Mouse (Mus musculus): ENCODE data around the gene Spata9. TPM values are rescaled to one million over a fixed set of nuclear protein-coding genes. Genes with fewer than 3 reads are reported as not detected.

The Spata9 gene
- polyA plus RNA-seq, 1 experiment: not detected

DNA sequence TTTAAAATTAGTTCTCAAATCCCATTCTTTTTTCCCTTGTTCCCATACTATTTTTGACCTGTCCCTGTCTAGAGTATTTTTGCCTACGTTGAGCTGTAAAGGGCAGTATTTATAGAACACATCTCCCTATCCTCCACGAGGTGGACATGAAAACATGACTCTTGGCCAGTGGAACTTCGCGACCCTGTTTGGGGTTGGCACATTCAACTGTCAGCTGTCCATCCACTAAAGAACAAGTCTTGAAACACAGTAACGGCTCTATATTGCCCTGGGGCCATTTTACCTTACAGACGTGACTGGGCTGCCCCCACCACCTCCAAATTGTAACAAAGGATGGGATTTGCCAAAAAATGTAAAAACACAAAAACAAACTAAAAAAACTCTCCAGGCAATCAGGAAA lies 24.2 kb upstream of the Spata9 start:
- Histone ChIP-seq H3K4me1 (peaks cover 35% of the 10 kb centered on the region), H3K36me3 (replicated peaks; ENCODE audit: low read length) (peaks cover 17% of the 10 kb centered on the region), H3K9me3 (no peaks in the 10 kb centered on the region), H3K4me3 (replicated peaks) (peak overlapping the region; percentile 100), H3K27me3 (replicated peaks) (peaks cover 4% of the 10 kb centered on the region)
- TF ChIP-seq GATA1 (IDR thresholded peaks at IDR 0.05; ENCODE audit: borderline replicate concordance, low read length): no peak
- TF ChIP-seq FLI1 (IDR thresholded peaks at IDR 0.05; ENCODE audit: low read length): no peak

DNA sequence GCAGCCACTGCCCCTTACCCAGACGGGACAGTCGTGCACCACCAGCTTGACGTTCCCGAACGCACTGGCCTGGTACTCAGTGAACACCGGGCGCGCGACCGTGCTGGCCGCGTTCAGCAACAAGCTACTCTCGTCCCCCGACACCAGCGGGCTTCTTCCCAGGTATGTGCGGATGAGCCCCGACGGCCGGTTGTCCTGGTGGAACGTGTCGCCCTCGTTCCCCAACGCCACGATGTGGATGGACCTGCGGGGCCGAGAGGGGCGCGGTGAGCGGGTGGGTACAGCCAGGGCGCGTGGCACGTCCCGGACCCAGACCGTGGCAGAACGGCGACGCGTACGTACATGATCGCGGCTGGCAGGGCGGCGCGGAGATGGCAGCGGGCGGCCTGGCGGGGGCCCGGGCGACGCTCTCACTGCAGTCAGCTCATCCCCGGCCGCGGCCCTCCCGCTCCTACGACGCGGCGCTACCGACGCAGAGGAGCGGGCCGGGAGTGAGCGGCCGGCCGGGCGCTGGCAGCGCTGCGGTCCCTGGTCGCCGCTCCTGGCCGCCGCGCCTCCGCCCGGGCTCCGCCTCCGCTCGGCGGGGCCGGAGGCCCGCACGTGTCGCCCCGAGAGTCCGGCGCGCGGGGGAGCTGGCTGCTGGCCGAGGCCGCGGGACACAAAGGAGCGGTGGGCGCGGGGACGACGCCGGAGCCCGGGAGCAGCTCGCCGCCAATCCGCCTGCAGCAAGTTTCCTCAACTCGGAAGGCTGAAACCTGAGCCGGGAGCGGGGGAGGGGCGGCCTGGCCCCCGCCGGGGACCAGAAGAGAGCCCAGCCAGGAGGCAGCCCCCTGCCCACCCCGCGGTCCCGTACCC lies 23.5 kb upstream of the Spata9 start, which contains the start of gene Rhobtb3:
Gene Rhobtb3 (minus strand): TSS at position 737 of the 855 bp plus-strand sequence.
- H3K27me3 ChIP-seq (replicated peaks): peaks cover 4% of the 10 kb centered on the region
- peak within 1 kb of the TSS; percentile 100 for H3K4me3 ChIP-seq (replicated peaks)

DNA sequence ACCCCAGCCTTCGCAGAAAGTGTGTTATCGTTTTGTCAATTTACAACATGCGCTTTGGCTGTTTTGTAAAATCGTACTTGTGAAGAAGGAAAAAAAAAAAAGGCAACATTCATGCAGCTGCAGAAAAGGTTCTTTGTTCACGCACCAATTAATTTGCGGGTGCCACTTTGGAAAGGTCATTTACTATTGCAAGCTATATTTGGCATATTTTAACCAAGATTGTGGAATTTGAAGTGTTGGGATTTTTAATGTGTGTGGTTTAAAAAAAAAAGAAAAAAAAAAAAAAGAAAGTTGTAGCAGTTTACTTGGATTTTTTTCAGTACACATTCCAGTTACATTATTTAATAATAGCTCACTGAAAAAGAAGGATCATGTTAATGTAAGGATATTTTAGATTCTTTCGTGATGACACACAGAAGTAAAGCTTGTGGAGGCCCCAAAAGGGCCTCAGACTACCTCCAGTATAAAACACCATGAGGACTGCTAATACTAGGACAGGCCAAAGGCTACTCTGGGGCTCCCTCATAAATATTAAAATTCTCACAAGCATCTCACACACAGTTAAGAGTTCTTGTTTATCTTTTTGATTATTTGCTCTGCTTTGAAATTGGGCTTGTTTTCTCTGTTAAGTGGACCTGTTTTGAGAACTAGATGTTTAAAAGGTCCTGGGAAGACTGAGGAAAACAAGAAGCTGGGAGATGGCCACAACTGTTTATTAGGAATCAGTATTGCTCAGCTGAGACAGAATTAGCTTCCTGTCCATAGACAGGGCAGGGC lies 22.7 kb upstream of the Spata9 start:
- Histone ChIP-seq H3K4me3 (replicated peaks) (peak overlapping the region; percentile 100), H3K27me3 (replicated peaks) (peaks cover 4% of the 10 kb centered on the region), H3K9me3 (no peaks in the 10 kb centered on the region), H3K4me1 (peaks cover 35% of the 10 kb centered on the region), H3K36me3 (replicated peaks; ENCODE audit: low read length) (peaks cover 3% of the 10 kb centered on the region)
- TF ChIP-seq GATA1 (IDR thresholded peaks at IDR 0.05; ENCODE audit: borderline replicate concordance, low read length) (no peak), FLI1 (IDR thresholded peaks at IDR 0.05; ENCODE audit: low read length) (no peak)

More for the DNA sequence above, 23.5 kb upstream of the Spata9 start, which contains the start of gene Rhobtb3:
- peaks cover 10% of the 10 kb centered on the region for H3K36me3 ChIP-seq (replicated peaks; ENCODE audit: low read length)
- TF ChIP-seq GATA1 (IDR thresholded peaks at IDR 0.05; ENCODE audit: borderline replicate concordance, low read length) (no peak), FLI1 (IDR thresholded peaks at IDR 0.05; ENCODE audit: low read length) (no peak)
- H3K9me3 ChIP-seq: no peaks in the 10 kb centered on the region
- peaks cover 36% of the 10 kb centered on the region for H3K4me1 ChIP-seq

DNA sequence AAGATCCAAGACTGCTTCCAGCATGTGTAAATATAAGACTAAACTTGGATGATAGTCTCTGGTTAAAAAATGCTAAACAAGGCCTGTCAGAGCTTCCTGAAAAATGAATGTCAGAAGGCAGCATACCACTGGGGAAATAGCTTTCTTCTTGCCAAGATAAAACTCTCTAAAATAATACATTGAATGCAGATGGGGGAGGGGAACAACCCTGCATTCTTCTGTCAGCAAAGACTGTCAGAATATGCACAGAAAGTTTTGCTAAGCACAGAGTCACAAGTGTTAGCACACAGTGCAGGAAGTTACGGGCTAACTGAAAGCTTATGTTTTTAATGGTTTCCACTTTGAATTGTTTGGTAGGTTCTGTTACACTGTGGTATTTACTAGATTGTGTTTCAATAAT lies 16.7 kb upstream of the Spata9 start:
- TF ChIP-seq GATA1 (IDR thresholded peaks at IDR 0.05; ENCODE audit: borderline replicate concordance, low read length) (no peak), FLI1 (IDR thresholded peaks at IDR 0.05; ENCODE audit: low read length) (no peak)
- Histone ChIP-seq H3K36me3 (replicated peaks; ENCODE audit: low read length) (no peaks in the 10 kb centered on the region), H3K4me3 (replicated peaks) (no peak overlapping the region), H3K27me3 (replicated peaks) (no peaks in the 10 kb centered on the region), H3K9me3 (no peaks in the 10 kb centered on the region), H3K4me1 (peaks cover 29% of the 10 kb centered on the region)

DNA sequence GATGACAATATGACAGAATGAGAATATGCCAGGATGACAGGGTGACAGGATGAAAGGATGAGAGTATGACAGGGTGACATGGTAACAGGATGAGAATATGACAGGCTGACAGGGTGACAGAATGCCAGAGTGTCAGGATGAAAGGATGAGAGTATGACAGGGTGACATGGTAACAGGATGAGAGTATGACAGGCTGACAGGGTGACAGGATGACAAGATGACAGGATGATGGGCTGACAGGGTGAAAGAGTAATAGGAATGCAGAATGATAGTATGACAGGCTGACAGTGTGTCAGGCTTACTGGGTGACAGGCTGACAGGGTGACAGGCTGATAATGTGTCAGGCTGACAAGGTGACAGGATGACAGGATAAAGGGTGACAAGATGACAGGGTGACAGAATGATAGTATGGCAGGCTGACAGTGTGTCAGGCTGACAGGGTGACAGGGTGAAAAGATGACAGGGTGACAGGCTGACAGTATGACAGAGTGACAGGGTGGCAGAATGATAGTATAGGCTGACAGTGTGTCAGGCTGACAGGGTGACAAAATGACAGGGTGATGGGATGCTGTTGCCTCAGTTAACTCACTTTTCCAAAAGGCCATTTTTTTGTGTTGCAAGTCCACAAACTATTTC lies 11.5 kb upstream of the Spata9 start:
- TF ChIP-seq GATA1 (IDR thresholded peaks at IDR 0.05; ENCODE audit: borderline replicate concordance, low read length): no peak
- Histone ChIP-seq H3K27me3 (replicated peaks) (peaks cover 1% of the 10 kb centered on the region), H3K36me3 (replicated peaks; ENCODE audit: low read length) (no peaks in the 10 kb centered on the region), H3K9me3 (no peaks in the 10 kb centered on the region), H3K4me3 (replicated peaks) (peak overlapping the region; percentile 9), H3K4me1 (peaks cover 10% of the 10 kb centered on the region)

DNA sequence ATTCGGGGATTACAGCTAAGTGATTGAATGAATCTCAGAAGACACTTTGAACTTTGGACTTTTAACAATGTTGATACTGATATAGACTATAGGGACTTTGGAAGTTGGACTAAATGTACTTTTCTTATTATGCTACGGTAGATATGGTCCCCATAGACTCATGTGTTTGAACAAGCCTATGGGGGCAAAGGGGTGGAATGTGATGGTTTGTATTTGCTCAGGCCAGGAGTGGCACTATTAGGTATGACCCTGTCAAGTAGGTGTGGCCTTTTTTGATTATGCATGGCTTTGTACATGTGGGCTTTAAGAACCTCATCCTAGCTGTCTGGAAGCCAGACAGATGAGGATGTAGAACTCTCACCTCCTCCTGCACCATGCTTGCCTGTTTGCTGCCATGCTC lies 7.5 kb downstream of the Spata9 start:
- Histone ChIP-seq H3K9me3 (peaks cover 4% of the 10 kb centered on the region; the same call in 1 of the 2 replicates), H3K36me3 (replicated peaks; ENCODE audit: low read length) (no peaks in the 10 kb centered on the region), H3K27me3 (replicated peaks) (peaks cover 1% of the 10 kb centered on the region), H3K4me1 (peaks cover 3% of the 10 kb centered on the region; the same call in 1 of the 2 replicates), H3K4me3 (replicated peaks) (no peak overlapping the region)
- no peak for TF ChIP-seq GATA1 (IDR thresholded peaks at IDR 0.05; ENCODE audit: borderline replicate concordance, low read length)
- no peak for TF ChIP-seq FLI1 (IDR thresholded peaks at IDR 0.05; ENCODE audit: low read length)

DNA sequence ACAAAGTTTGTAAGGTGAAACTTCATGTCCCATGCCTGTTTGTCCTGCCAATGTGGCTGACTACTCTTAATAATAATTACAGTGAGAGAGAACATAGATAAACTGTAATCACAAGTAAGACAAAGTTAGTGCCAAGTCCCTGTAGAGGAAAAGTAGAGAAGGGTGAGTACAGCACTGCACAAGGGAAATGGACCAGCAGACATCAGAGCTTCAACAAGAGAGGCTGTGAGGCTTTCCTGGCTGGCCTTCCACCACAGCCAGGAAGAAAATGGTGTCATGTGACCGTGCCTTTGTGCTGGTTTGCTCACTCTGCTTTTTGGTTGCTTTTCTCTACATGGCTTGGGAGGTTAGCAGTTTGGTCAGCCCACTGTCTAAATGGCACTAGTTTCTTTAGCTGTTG lies 8.7 kb downstream of the Spata9 start:
- H3K4me3 ChIP-seq (replicated peaks): no peak overlapping the region
- H3K27me3 ChIP-seq (replicated peaks): peaks cover 1% of the 10 kb centered on the region
- H3K36me3 ChIP-seq (replicated peaks; ENCODE audit: low read length): no peaks in the 10 kb centered on the region
- H3K9me3 ChIP-seq: peaks cover 4% of the 10 kb centered on the region; the same call in 1 of the 2 replicates
- peaks cover 3% of the 10 kb centered on the region; the same call in 1 of the 2 replicates for H3K4me1 ChIP-seq
- no peak for TF ChIP-seq GATA1 (IDR thresholded peaks at IDR 0.05; ENCODE audit: borderline replicate concordance, low read length)
- no peak for TF ChIP-seq FLI1 (IDR thresholded peaks at IDR 0.05; ENCODE audit: low read length)

DNA sequence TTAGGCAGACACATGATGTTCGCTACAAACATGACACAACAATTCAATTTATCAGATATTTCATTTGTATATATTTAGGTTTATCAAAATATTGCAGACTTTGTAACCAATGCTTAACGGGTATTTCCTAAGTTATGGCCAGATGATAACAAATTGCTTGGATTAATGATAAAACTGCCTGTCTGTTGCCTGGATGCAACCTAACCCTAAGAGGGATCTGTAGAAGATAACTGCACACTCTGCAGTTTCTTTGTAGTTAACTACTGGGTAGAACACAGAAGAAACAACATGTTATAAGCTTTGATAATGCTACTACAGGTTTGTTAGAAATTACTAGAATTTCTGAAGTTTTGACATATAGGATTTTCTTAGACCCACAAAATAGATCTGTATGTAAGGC lies 9.3 kb downstream of the Spata9 start:
- TF ChIP-seq GATA1 (IDR thresholded peaks at IDR 0.05; ENCODE audit: borderline replicate concordance, low read length) (no peak), FLI1 (IDR thresholded peaks at IDR 0.05; ENCODE audit: low read length) (no peak)
- H3K27me3 ChIP-seq (replicated peaks): no peaks in the 10 kb centered on the region
- no peaks in the 10 kb centered on the region for H3K36me3 ChIP-seq (replicated peaks; ENCODE audit: low read length)
- H3K9me3 ChIP-seq: no peaks in the 10 kb centered on the region
- H3K4me1 ChIP-seq: peaks cover 3% of the 10 kb centered on the region; the same call in 1 of the 2 replicates
- H3K4me3 ChIP-seq (replicated peaks): no peak overlapping the region

DNA sequence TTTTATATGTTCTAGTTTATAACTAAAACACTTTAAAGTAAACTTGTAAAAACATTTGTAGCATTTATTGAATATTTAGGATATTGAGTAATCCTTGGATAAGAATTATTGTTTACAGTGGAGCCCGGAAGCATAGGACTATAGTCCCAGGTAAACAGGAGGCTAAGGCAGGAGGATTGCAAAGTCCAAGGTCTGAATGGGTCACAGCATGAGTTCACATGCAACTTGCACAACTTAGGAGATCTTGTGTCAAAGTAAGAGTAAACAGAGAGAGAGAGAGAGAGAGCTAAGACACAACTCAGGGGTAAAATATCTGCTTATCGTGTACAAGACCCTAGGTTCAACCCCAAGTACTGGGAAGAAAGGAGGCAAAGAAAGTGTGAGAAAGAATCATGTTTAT lies 9.7 kb downstream of the Spata9 start:
- H3K4me1 ChIP-seq: peaks cover 3% of the 10 kb centered on the region; the same call in 1 of the 2 replicates
- H3K9me3 ChIP-seq: no peaks in the 10 kb centered on the region
- TF ChIP-seq FLI1 (IDR thresholded peaks at IDR 0.05; ENCODE audit: low read length) (no peak), GATA1 (IDR thresholded peaks at IDR 0.05; ENCODE audit: borderline replicate concordance, low read length) (no peak)
- H3K36me3 ChIP-seq (replicated peaks; ENCODE audit: low read length): no peaks in the 10 kb centered on the region
- no peak overlapping the region for H3K4me3 ChIP-seq (replicated peaks)
- H3K27me3 ChIP-seq (replicated peaks): no peaks in the 10 kb centered on the region

All from megakaryocyte, embryonic 14.5 days (primary cell).